Mouse (Mus musculus): ENCODE results near the gene Dop1a. TPM values are rescaled to one million over a fixed set of nuclear protein-coding genes. Genes with fewer than 3 reads are reported as not detected.
A peak's percentile ranks its signal among the peaks of the same experiment; 100 is the strongest.
"Not testable (repeated sequence)": the region's sequence is repeated elsewhere in the genome, so short reads cannot be mapped to it uniquely, and the experiment has no call there.

Dop1a gene
- polyA plus RNA-seq, 1 experiment = 26.9 TPM

GRCm38 (mm10) chr9:86572196-86572595 is 105.2 kb downstream of the Dop1a start:
- peaks cover 12% of the 10 kb centered on the region for H3K4me1 ChIP-seq (ENCODE audit: control insufficient read depth, insufficient read depth, low read length)
- H3K4me3 ChIP-seq (ENCODE audit: insufficient read depth, low read length) = peak overlapping the region; percentile 85
- TF ChIP-seq POLR2A (IDR thresholded peaks at IDR 0.05; ENCODE audit: borderline replicate concordance, low read depth, low read length) (no peak), CTCF (IDR thresholded peaks at IDR 0.05; ENCODE audit: low read depth, low read length) (no peak)

GRCm38 (mm10) chr9:86572636-86573291 is 105.8 kb downstream of the Dop1a start:
- H3K27ac ChIP-seq (ENCODE audit: insufficient read depth, low read depth, low read length) = no peak overlapping the region
- peaks cover 12% of the 10 kb centered on the region for H3K4me1 ChIP-seq (ENCODE audit: control insufficient read depth, insufficient read depth, low read length)
- no peak for TF ChIP-seq POLR2A (IDR thresholded peaks at IDR 0.05; ENCODE audit: borderline replicate concordance, low read depth, low read length)
- TF ChIP-seq CTCF (IDR thresholded peaks at IDR 0.05; ENCODE audit: low read depth, low read length) = peak; percentile 79
- peak overlapping the region; percentile 85 for H3K4me3 ChIP-seq (ENCODE audit: insufficient read depth, low read length)

More at GRCm38 (mm10) chr9:86572196-86572595, 105.2 kb downstream of the Dop1a start:
- no peak overlapping the region for H3K27ac ChIP-seq (ENCODE audit: insufficient read depth, low read depth, low read length)

DNA sequence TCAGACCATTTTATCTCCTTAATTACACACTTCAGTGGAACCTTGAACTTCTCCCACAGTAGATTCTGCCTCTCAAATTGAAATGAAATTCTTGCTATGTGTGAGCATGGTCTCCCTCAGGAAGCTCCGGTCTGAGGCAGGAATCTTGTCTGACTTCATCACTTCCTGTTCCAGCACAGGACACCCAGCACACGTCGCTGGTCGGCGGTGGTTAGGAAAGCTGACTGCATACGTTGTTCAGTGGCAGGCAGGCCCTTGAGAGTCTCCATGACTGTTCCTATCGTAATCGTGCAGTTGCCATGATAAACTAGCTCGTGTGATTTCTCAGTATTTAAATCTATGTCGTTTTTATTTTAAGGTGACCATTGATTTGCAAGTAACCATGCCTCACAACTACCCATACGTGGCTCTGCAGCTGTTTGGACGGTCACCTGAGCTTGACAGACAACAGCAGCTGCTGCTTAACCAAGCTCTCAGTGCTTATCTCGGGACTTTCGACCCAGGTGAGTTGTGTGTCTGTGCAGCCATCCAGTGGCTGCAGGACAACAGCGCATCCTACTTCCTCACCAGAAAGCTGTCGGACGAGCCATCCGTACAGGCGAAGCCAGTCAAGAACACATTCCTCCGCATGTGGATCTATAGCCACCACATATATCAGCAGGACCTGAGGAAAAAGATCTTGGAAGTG is 106.8 kb downstream of the Dop1a start:
- TF ChIP-seq POLR2A (IDR thresholded peaks at IDR 0.05; ENCODE audit: borderline replicate concordance, low read depth, low read length) (no peak), CTCF (IDR thresholded peaks at IDR 0.05; ENCODE audit: low read depth, low read length) (no peak)
- no peak overlapping the region for H3K4me3 ChIP-seq (ENCODE audit: insufficient read depth, low read length)

GRCm38 (mm10) chr9:86575178-86575577 is 108.2 kb downstream of the Dop1a start:
- peaks cover 21% of the 10 kb centered on the region for H3K4me1 ChIP-seq (ENCODE audit: control insufficient read depth, insufficient read depth, low read length)
- H3K27ac ChIP-seq (ENCODE audit: insufficient read depth, low read depth, low read length) = no peak overlapping the region
- TF ChIP-seq POLR2A (IDR thresholded peaks at IDR 0.05; ENCODE audit: borderline replicate concordance, low read depth, low read length) = no peak
- no peak for TF ChIP-seq CTCF (IDR thresholded peaks at IDR 0.05; ENCODE audit: low read depth, low read length)
- H3K4me3 ChIP-seq (ENCODE audit: insufficient read depth, low read length) = no peak overlapping the region

More for the DNA sequence above, 106.8 kb downstream of the Dop1a start:
- H3K27ac ChIP-seq (ENCODE audit: insufficient read depth, low read depth, low read length) = no peak overlapping the region
- H3K4me1 ChIP-seq (ENCODE audit: control insufficient read depth, insufficient read depth, low read length) = peaks cover 12% of the 10 kb centered on the region

DNA sequence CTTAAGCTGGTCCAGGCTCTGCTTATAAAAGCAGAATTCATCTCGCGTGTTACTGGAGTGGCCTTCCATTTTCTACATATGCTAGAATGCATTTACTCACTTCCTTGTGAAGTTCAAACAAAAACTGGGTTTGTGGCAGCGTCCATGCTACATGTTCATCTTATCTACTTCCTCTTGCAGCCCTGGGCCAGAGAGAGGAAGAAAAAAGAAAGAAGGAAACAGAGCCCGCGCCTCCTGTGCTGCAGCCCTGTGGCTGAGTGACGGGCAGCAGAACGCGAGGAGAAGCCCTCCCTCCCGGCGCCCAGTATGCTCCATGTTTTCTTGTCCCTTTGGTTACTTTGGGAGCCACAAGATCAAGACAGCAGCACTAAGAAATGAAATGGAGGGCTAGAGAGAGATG is 112.7 kb downstream of the Dop1a start:
- H3K4me3 ChIP-seq (ENCODE audit: insufficient read depth, low read length) = peak overlapping the region; percentile 39
- H3K27ac ChIP-seq (ENCODE audit: insufficient read depth, low read depth, low read length) = peak overlapping the region; percentile 70
- no peak for TF ChIP-seq POLR2A (IDR thresholded peaks at IDR 0.05; ENCODE audit: borderline replicate concordance, low read depth, low read length)
- no peak for TF ChIP-seq CTCF (IDR thresholded peaks at IDR 0.05; ENCODE audit: low read depth, low read length)
- H3K4me1 ChIP-seq (ENCODE audit: control insufficient read depth, insufficient read depth, low read length) = peaks cover 11% of the 10 kb centered on the region

- H3K4me3 ChIP-seq (ENCODE audit: insufficient read depth, low read length) = no peak overlapping the region
- TF ChIP-seq CTCF (IDR thresholded peaks at IDR 0.05; ENCODE audit: low read depth, low read length) (peak; percentile 58; the same call in 1 of the 2 replicates), POLR2A (IDR thresholded peaks at IDR 0.05; ENCODE audit: borderline replicate concordance, low read depth, low read length) (no peak)
- no peak overlapping the region for H3K27ac ChIP-seq (ENCODE audit: insufficient read depth, low read depth, low read length)
- peaks cover 12% of the 10 kb centered on the region for H3K4me1 ChIP-seq (ENCODE audit: control insufficient read depth, insufficient read depth, low read length)
Measured at GRCm38 (mm10) chr9:86583740-86584139, 116.8 kb downstream of the Dop1a start.

- TF ChIP-seq CTCF (IDR thresholded peaks at IDR 0.05; ENCODE audit: low read depth, low read length) (no peak), POLR2A (IDR thresholded peaks at IDR 0.05; ENCODE audit: borderline replicate concordance, low read depth, low read length) (no peak)
- no peak overlapping the region for H3K4me3 ChIP-seq (ENCODE audit: insufficient read depth, low read length)
- H3K27ac ChIP-seq (ENCODE audit: insufficient read depth, low read depth, low read length) = no peak overlapping the region
- H3K4me1 ChIP-seq (ENCODE audit: control insufficient read depth, insufficient read depth, low read length) = peaks cover 7% of the 10 kb centered on the region
Measured at GRCm38 (mm10) chr9:86587019-86587795, 120.3 kb downstream of the Dop1a start.

GRCm38 (mm10) chr9:86592676-86593668 is 126.0 kb downstream of the Dop1a start:
- peak overlapping the region; percentile 44 for H3K27ac ChIP-seq (ENCODE audit: insufficient read depth, low read depth, low read length)
- H3K4me3 ChIP-seq (ENCODE audit: insufficient read depth, low read length) = no peak overlapping the region
- peaks cover 14% of the 10 kb centered on the region for H3K4me1 ChIP-seq (ENCODE audit: control insufficient read depth, insufficient read depth, low read length)
- TF ChIP-seq CTCF (IDR thresholded peaks at IDR 0.05; ENCODE audit: low read depth, low read length) = no peak
- TF ChIP-seq POLR2A (IDR thresholded peaks at IDR 0.05; ENCODE audit: borderline replicate concordance, low read depth, low read length) = no peak

- H3K4me3 ChIP-seq (ENCODE audit: insufficient read depth, low read length); H3K27ac ChIP-seq (ENCODE audit: insufficient read depth, low read depth, low read length): not testable (repeated sequence)
- H3K4me1 ChIP-seq (ENCODE audit: control insufficient read depth, insufficient read depth, low read length) = peaks cover 13% of the 10 kb centered on the region
Measured at GRCm38 (mm10) chr9:86594357-86594767, 127.4 kb downstream of the Dop1a start.

GRCm38 (mm10) chr9:86596983-86597382 is 130.0 kb downstream of the Dop1a start:
- H3K27ac ChIP-seq (ENCODE audit: insufficient read depth, low read depth, low read length); H3K4me3 ChIP-seq (ENCODE audit: insufficient read depth, low read length); H3K4me1 ChIP-seq (ENCODE audit: control insufficient read depth, insufficient read depth, low read length): not testable (repeated sequence)
